Mouse (Mus musculus) mammary gland, adult 2 months (tissue): ENCODE results near the gene Nectin2. TPM values are rescaled to one million over a fixed set of nuclear protein-coding genes. Genes with fewer than 3 reads are reported as not detected.

Experiments
- polyA plus RNA-seq: library from polyadenylated mRNA; depleted of rRNA; stranded (reverse); fragments of >200 nt; gene quantifications from 2 replicates; pipeline ENCODE4 v1.2.3, GENCODE M21; 2012; ENCODE audit warnings: low replicate concordance; rRNA removed

Nectin2 gene
- 45.9 and 65.6 TPM in 2 replicates for polyA plus RNA-seq

DNA sequence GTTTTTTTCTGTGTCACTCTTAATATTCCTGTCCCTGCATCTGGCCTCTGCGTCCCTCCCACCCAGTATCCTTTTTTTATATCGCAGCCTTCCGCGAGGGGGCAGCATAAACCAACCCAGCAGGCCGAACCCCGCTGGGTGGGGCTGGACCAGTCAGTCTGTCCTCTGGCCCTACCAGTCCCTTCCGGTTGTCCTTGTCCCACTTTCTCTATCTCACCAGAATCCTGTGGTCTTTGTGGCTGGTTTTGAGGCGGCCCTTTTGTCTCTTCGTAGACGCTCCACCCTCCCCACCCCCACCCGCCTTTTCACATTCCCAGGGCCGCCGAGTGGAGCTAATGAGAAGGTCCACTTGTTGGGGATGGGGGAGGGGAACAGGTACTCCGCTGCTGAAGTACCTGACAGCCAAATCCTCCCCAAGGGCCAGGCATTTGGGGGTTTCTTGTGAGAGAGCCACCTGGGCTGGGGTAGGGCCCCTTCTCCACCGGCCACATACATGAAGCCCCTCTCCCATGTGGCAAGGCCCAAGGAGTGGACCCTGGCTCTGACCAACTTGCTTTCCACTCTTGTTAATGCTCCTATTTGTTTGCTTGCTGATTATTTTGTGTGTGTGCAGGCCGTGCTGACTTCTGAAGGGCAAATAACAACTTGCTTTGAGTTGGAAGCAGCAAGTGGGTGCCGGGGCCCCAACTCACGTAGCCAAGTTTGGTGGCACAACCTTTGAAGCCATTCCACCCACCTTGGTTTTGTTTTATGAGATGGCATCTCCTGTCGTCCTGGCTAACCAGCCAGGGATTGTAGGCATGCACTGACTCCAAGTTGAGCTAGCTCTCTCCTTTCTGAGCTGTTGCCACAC lies at the start of gene Nectin2:
TSS of gene Nectin2 (minus strand) at position 267 of the 853 bp plus-strand sequence.

GRCm38 (mm10) chr7:19796697-19797588 lies 46.7 kb upstream of the Nectin2 start, which contains the start of gene Cblc:
Gene Cblc (minus strand): TSS chr7:19796809.

DNA sequence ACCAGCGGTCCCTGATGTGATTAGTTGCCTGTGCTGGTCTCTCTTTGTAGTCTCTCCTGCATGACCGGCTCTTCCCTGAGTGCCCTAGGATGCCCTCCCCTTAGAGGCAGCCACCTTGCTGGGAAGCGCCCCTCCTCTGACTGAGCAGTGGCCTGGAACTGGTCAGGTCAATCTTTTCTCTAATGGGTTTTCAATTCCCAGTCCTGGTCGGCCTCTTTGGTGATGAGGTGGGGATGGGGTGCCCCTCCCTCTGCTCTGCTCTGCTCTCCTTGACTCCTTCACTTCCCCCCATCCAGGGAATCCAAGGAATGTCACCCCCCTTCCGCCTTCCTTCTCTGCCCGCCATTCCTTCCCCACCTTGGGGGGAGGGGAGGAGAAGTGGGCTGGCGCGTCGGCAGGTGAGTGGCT lies 20.7 kb upstream of the Nectin2 start, which contains the start of gene Bcam:
TSS of gene Bcam (minus strand) at position 33 of the 408 bp plus-strand sequence.

DNA sequence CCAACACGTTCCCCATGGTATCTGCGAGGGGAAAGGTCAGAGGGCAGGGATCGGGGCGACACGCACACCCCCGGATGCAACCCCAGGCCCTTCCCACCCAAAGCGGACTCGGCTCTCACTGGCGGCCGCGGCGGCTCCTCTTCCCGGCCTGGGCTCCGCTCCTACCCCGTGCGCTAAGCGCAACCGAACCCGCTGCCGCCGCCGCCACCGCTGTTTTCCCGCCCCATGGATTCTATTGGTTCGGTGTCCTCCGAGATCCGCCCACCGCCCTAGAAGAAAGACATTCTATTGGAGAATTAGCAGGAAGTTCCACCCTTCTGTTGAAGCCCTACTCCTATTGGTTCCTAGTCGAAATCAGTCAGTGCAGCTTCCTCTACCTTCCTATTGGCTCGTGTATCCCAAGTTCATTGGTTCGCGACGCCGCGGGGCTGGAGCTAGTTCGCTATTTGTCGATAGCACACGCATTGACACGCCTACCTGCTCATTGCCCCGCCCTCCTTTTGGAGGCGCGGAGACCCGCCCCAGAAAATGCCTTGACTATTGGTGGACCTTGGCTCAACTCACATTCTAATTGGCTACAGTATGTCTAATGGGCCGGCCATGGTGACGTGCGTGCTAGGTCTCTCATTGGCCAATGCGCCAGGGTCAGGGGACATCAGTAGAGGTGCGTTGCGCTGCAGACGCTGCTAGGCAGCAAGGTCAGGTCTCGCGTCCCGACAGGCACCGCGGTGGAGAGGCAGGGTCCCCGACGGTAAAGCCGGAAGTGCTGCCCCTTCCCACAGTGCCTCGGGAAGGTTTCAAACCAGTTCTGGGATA lies 34.8 kb downstream of the Nectin2 start, which contains the start of gene Tomm40:
TSS of gene Tomm40 (minus strand) at position 200 of the 816 bp plus-strand sequence.

DNA sequence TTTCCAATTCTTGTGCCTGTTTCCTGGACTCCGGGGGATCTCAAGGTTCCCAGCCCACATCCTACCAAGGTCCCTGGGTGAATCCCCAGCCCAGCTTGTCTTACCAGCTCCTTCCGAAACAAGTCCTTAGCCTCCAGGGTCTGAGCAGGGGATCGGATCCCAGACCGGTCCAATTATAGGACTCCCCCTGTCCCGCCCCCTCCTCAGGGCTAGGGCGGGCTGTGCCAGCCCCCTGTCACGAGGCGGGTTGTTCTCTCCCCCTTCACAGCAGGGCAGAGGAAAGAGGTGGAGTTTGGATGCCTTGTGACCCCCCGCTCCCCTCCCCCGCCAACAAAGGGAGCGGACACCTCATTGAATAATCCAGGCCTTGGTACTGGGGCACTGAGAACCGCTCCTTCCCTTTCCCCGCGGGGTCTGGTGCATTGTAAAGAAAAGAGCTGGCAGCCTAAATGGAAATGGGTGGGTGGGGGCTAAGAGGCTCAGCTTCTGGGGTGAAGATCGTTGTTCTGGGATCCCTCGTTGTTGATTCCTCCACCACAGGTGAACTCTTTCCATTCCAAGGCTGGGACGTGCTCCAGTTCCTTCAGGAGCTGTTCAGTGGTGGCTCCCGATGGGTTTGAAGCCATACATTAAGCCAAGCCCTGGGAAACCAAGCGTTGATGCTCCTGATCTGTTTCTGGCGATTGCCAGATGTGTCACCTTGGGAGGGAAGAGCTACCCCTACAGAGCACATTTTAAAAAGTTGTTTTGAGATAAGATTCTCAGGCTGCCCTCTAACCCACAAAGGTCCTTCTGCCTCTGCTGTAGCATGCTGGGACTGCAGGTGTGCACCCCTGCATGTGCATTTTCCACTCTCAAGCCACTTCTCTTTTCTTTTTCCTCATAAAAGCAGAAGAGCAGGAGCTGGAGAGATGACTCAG lies 51.1 kb downstream of the Nectin2 start, which contains the start of gene Apoe:
TSS of gene Apoe (minus strand) at position 282 of the 920 bp plus-strand sequence.

DNA sequence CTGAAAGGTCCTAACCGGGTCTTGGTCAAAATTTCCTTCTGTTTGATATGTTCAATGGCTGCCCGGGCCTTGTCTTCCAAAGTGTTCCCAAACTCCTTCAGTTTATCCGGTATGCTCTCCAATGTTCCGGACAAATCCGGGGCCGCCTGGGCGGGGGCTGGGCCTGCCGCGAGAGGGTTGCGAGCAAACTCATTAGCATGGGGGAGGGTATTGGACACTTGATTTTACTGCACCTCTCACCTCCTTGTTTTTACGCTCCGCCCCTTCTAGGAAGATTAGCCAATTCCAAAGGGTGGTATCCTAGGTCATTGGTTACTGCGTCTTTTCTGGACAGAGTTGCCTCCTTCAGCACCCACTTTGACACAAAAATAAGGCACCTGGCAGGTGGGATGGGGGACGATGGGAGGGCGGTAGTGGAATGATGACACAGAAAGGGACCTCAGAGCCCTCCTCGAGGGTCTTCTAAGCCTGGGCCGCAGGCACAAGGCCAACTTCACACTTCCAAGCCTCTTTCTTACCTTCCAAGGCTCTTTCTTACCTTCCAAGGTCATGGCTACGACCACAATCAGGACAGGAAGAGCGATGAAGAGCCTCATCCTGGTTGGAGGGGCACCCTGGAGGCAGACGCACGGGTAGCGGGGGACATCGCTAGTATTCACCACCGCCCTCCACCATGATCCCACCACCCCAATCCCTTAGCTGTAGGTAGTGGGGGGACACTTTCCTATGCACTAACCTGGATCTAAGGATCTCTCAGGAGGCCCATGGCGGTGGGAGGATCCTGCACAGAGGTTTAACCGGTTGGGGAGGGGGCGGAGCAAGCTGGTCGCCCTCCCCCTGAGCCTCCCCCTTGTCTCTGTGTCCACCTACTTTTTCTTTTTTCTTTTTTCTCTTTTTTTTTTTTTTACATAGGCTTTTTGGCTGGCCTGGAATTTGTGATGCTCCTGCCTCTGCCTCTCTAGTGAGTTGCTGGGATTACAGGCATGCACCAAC lies 58.1 kb downstream of the Nectin2 start, which contains the start of gene Apoc1:
TSS of gene Apoc1 (minus strand) at position 788 of the 993 bp plus-strand sequence.

GRCm38 (mm10) chr7:19681202-19681694 lies 69.0 kb downstream of the Nectin2 start, which contains the start of the genes Gm44805 and Apoc4:
Gene Gm44805 (minus strand): TSS chr7:19681423.
Gene Apoc4 (minus strand): TSS chr7:19681479.

DNA sequence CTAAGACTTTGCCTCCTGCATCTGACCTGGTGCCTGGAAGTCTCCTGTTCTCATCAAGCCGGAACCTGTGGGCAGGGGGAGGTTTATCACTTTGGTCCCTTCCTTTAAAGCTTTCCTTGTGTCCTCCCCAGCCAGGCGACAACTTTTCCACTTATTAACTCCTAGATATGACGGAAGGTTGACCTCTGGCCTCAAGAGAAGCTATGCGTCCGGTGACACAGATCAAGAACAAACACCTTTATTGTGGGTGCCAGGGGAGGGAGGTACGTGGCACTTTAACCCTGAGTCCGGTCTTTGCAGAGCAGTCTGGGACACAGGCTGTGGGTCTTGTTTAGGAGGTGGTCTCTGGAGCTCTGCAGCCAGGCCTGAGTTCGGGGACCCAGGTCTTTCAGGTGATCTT lies 72.4 kb downstream of the Nectin2 start, which contains the start of gene Apoc2:
TSS of gene Apoc2 (minus strand) at position 70 of the 400 bp plus-strand sequence.

Other genes starting within 250 kb of the Nectin2 start
- gene Bloc1s3, start 242.1 kb downstream of the Nectin2 start, polyA plus RNA-seq, result 9.1 and 17.1 TPM in 2 replicates
- 73.4 and 149 TPM in 2 replicates for gene Trappc6a, start 242.1 kb downstream of the Nectin2 start, polyA plus RNA-seq
- 1.9 and 3.3 TPM in 2 replicates for gene Nkpd1, start 232.6 kb downstream of the Nectin2 start, polyA plus RNA-seq
- 75.3 and 137 TPM in 2 replicates for gene Ppp1r37, start 187.4 kb downstream of the Nectin2 start, polyA plus RNA-seq
- 6.8 and 16.7 TPM in 2 replicates for gene Zfp296, start 173.2 kb downstream of the Nectin2 start, polyA plus RNA-seq
- 138 and 192 TPM in 2 replicates for gene Gemin7, start 172.9 kb downstream of the Nectin2 start, polyA plus RNA-seq
- 68.1 and 244 TPM in 2 replicates for gene Clasrp, start 146.0 kb downstream of the Nectin2 start, polyA plus RNA-seq
- gene Relb, start 121.0 kb downstream of the Nectin2 start, polyA plus RNA-seq, result 40.8 and 101 TPM in 2 replicates
- gene Clptm1, start 85.5 kb downstream of the Nectin2 start, polyA plus RNA-seq, result 125 and 164 TPM in 2 replicates
- gene Apoc2, start 72.5 kb downstream of the Nectin2 start, polyA plus RNA-seq, result 1.9 and 2.9 TPM in 2 replicates
- gene Gm44805, start 69.1 kb downstream of the Nectin2 start, polyA plus RNA-seq, result 1.0 TPM in 1 of 2 replicates, not detected in the other
- gene Apoc4, start 69.0 kb downstream of the Nectin2 start, polyA plus RNA-seq, result 21.1 TPM in 1 of 2 replicates, not detected in the other
- gene Apoc1, start 57.8 kb downstream of the Nectin2 start, polyA plus RNA-seq, result 50.4 and 58.9 TPM in 2 replicates
- 2,055 and 4,405 TPM in 2 replicates for gene Apoe, start 51.3 kb downstream of the Nectin2 start, polyA plus RNA-seq
- 62.0 and 84.9 TPM in 2 replicates for gene Tomm40, start 35.0 kb downstream of the Nectin2 start, polyA plus RNA-seq
- gene Bcam, start 20.5 kb upstream of the Nectin2 start, polyA plus RNA-seq, result 135 and 154 TPM in 2 replicates
- 19.9 and 20.6 TPM in 2 replicates for gene Cblc, start 46.3 kb upstream of the Nectin2 start, polyA plus RNA-seq
- gene Bcl3, start 72.3 kb upstream of the Nectin2 start, polyA plus RNA-seq, result 75.0 and 218 TPM in 2 replicates
- 0.88 and 1.4 TPM in 2 replicates for gene Gm19345, start 101.5 kb upstream of the Nectin2 start, polyA plus RNA-seq
- 1.6 and 5.1 TPM in 2 replicates for gene Ceacam16, start 110.8 kb upstream of the Nectin2 start, polyA plus RNA-seq
- gene Ceacam19, start 137.5 kb upstream of the Nectin2 start, polyA plus RNA-seq, result 0.12 and 0.65 TPM in 2 replicates
- 12.9 and 18.0 TPM in 2 replicates for gene Pvr, start 170.7 kb upstream of the Nectin2 start, polyA plus RNA-seq
- gene Igsf23, start 200.3 kb upstream of the Nectin2 start, polyA plus RNA-seq, result 1.3 and 2.0 TPM in 2 replicates
- 0.13 and 0.19 TPM in 2 replicates for gene Ceacam20, start 214.9 kb upstream of the Nectin2 start, polyA plus RNA-seq
- gene Nlrp9b, start 241.0 kb upstream of the Nectin2 start, polyA plus RNA-seq, result 0.10 TPM in 1 of 2 replicates, not detected in the other